Mouse (Mus musculus): ENCODE measurements around the gene Cybb. TPM values are rescaled to one million over a fixed set of nuclear protein-coding genes. Genes with fewer than 3 reads are reported as not detected.
"Not testable (repeated sequence)": the region's sequence is repeated elsewhere in the genome, so short reads cannot be mapped to it uniquely, and the experiment has no call there.

The Cybb gene
- total RNA-seq (2021): under 1 TPM; 0.24 to 0.53 TPM
- long read RNA-seq, experiment 1: 0 reads
- long read RNA-seq, experiment 2, partial matches to known transcripts: 1 of 1 reads
- long read RNA-seq, experiment 2, other reads (novel, unspliced or antisense): 0 of 1 reads

GRCm38 (mm10) chrX:9487671-9488070 is at the start of gene Cybb:
Cybb (minus strand) TSS chrX:9487771.
- intact Hi-C loops (cut with DNase I): no loop called here
- DNase-seq (ENCODE audit: low spot score in 2 of 2): no peak

- DNase-seq (ENCODE audit: low spot score in 2 of 2): no peak
- intact Hi-C loops (cut with DNase I): no loop called here
Measured at GRCm38 (mm10) chrX:9536881-9537280, 49.3 kb upstream of the Cybb start.

- intact Hi-C loops (cut with DNase I): loop anchor here (5.0 kb wide), 1 partner anchor 183 kb away; no protein-coding TSS in a partner anchor
- DNase-seq (ENCODE audit: low spot score in 2 of 2): peak in 1 of 2 experiments; percentile 32
Measured at GRCm38 (mm10) chrX:9519969-9520368, 32.4 kb upstream of the Cybb start.

GRCm38 (mm10) chrX:9517531-9517930 is 30.0 kb upstream of the Cybb start:
- not testable (repeated sequence) for DNase-seq (ENCODE audit: low spot score in 2 of 2)
- intact Hi-C loops (cut with DNase I): loop anchor here (5.0 kb wide), 1 partner anchor 180 kb away; no protein-coding TSS in a partner anchor

GRCm38 (mm10) chrX:9475036-9475435 is 12.5 kb downstream of the Cybb start:
- DNase-seq (ENCODE audit: low spot score in 2 of 2); intact Hi-C loops (cut with DNase I): not testable (repeated sequence)

DNA sequence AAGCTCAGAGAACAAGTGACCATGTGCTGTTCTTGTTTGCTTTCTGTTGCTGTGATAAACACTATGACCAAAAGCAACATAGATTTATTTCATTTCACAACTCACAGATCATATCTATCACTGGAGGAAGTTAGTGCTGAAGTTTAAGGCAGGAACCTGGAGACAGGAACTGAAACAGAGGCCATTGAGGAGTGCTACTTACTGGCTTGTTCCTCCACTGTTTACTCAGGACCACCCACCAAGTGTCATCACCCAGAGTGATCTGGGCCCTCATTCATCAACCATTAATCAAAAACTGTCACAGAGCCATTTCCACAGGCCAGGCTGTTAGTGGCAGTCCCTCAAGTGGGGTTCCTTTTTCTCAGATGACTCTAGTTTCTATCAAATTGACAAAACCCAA is 13.1 kb downstream of the Cybb start:
- intact Hi-C loops (cut with DNase I): no loop called here
- DNase-seq (ENCODE audit: low spot score in 2 of 2): no peak

- DNase-seq (ENCODE audit: low spot score in 2 of 2): no peak
- intact Hi-C loops (cut with DNase I): no loop called here
Measured at GRCm38 (mm10) chrX:9473768-9474167, 13.8 kb downstream of the Cybb start.

GRCm38 (mm10) chrX:9470811-9471388 is 16.7 kb downstream of the Cybb start:
- DNase-seq (ENCODE audit: low spot score in 2 of 2): no peak
- intact Hi-C loops (cut with DNase I): no loop called here

- DNase-seq (ENCODE audit: low spot score in 2 of 2): no peak
- intact Hi-C loops (cut with DNase I): no loop called here
Measured at GRCm38 (mm10) chrX:9469100-9469499, 18.5 kb downstream of the Cybb start.

GRCm38 (mm10) chrX:9467020-9467419 is 20.6 kb downstream of the Cybb start:
- intact Hi-C loops (cut with DNase I): no loop called here
- no peak for DNase-seq (ENCODE audit: low spot score in 2 of 2)

GRCm38 (mm10) chrX:9465890-9466289 is 21.7 kb downstream of the Cybb start:
- intact Hi-C loops (cut with DNase I): no loop called here
- no peak for DNase-seq (ENCODE audit: low spot score in 2 of 2)

GRCm38 (mm10) chrX:9462671-9463070 is 24.9 kb downstream of the Cybb start:
- intact Hi-C loops (cut with DNase I): no loop called here
- DNase-seq (ENCODE audit: low spot score in 2 of 2): no peak

GRCm38 (mm10) chrX:9461399-9461798 is 26.2 kb downstream of the Cybb start:
- intact Hi-C loops (cut with DNase I): no loop called here
- no peak for DNase-seq (ENCODE audit: low spot score in 2 of 2)

DNA sequence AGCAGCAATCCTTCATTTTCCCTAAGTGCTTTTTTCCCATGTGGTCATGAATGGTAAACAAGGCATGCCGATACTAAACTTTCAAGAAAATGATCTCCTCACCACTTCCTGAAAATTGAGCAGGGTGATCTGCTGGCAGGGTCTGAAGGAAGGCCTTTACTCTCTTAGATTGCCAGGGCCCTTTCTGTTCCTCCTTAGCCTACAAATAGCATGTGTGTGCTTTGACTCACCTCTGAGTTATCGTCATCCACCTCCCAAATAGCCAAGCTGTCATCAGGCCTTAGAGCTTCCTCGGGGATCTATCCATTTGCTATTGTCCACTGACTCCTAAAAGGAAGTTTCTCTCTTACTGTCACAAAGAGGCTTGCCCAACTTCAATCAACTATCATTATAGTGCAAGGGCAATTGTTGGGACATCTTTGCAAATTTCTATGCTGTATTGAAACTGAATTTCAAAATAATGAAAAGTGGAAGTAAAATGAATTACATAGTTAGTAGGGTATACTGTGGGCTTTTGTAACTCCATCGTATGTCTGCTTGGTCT is 27.1 kb downstream of the Cybb start:
- intact Hi-C loops (cut with DNase I): no loop called here
- no peak for DNase-seq (ENCODE audit: low spot score in 2 of 2)

- no peak for DNase-seq (ENCODE audit: low spot score in 2 of 2)
- intact Hi-C loops (cut with DNase I): no loop called here
Measured at GRCm38 (mm10) chrX:9452375-9452774, 35.2 kb downstream of the Cybb start.

- DNase-seq (ENCODE audit: low spot score in 2 of 2): no peak
- intact Hi-C loops (cut with DNase I): no loop called here
Measured at GRCm38 (mm10) chrX:9447284-9447683, 40.3 kb downstream of the Cybb start.

DNA sequence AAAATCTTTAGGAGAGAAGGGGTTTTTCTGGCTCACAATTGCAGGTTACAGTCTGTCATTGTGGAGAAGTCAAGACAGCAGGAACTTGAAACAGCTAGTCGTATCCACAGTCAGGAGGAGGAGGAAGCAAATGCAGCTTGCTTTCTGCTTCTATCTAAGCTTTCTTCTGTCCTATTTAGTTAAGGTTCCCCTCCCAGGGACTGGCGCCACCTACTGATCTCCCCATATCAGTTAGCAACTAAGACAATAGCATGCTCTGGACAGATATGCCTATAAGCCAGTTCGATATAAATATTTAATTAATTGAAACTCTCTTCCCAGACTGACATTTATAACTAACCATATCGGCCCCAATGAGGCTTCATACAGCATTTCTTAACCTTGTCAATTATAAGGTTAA is 46.5 kb downstream of the Cybb start:
- no peak for DNase-seq (ENCODE audit: low spot score in 2 of 2)
- intact Hi-C loops (cut with DNase I): no loop called here

DNA sequence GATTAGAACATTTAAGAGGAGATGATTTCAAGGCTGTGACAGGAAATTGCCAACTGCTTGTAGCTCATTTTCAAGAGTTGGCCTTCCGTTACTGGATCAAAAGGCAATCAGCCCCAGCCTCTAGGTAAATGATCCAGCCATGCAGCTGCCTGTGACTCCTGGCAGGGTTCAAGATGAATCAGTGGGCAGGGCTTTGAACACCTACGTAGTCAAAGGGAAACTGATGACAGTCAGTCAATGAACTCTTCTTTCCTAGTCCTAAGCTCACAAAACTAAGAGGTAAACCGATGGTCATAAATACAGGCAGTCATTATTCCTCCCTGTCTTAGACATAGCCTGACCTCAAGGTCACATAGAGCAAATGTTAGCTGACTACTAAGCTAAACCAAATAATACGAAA is 47.0 kb downstream of the Cybb start:
- no peak for DNase-seq (ENCODE audit: low spot score in 2 of 2)
- intact Hi-C loops (cut with DNase I): no loop called here

- no peak for DNase-seq (ENCODE audit: low spot score in 2 of 2)
- intact Hi-C loops (cut with DNase I): no loop called here
Measured at GRCm38 (mm10) chrX:9439257-9439656, 48.3 kb downstream of the Cybb start.

DNA sequence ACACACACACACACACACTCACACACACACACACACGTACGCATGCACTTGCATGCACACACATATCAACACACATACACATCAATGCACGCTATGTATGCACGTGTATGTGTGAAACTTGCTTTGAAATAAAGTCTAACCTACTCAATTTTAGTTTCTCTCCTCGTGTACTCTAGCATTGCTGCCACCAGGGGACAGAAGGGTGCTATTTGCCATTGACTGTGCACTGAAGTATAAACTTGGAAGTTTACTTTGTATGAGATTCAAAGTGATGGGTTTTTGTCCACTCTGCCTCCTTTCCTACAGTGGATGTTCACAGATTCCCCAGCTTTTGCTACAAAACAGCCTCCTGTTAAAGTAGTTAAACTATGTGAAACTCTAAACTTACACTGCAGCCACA is 73.7 kb downstream of the Cybb start:
- no peak for DNase-seq (ENCODE audit: low spot score in 2 of 2)
- intact Hi-C loops (cut with DNase I): no loop called here
